Mouse (Mus musculus) bone marrow, adult 2 months (tissue): ENCODE results near the gene Arl13a. TPM values are rescaled to one million over a fixed set of nuclear protein-coding genes. Genes with fewer than 3 reads are reported as not detected.
"Not testable (repeated sequence)": the region's sequence is repeated elsewhere in the genome, so short reads cannot be mapped to it uniquely, and the experiment has no call there.

ENCODE experiments used
- H3K27ac ChIP-seq: fragments of 200-500 bp; 2 replicates; pipeline ENCODE4 v1.5.1; 2012; ENCODE audit warnings: low read depth, mild to moderate bottlenecking, control low read depth, inconsistent platforms, low read length; ENCODE audit not compliant: control insufficient read depth, poor library complexity, insufficient read depth
- H3K4me1 ChIP-seq: fragments of 200-500 bp; 2 replicates; pipeline ENCODE4 v1.6.1; 2011; ENCODE audit warnings: low read length; ENCODE audit not compliant: control insufficient read depth, insufficient read depth
- H3K4me3 ChIP-seq: fragments of 200-500 bp; replicated peaks from 2 replicates; pipeline ENCODE3; 2011; ENCODE audit warnings: mild to moderate bottlenecking, low read depth, low read length, control low read depth; ENCODE audit not compliant: control insufficient read depth
- CTCF ChIP-seq: fragments of 200-500 bp; IDR thresholded peaks from 2 replicates; pipeline ENCODE4 v1.5.1; 2011; ENCODE audit warnings: low read length, control low read depth; ENCODE audit not compliant: control insufficient read depth, insufficient read depth
- POLR2A ChIP-seq: fragments of 200-500 bp; IDR thresholded peaks from 2 replicates; pipeline ENCODE4 v1.6.1; 2011; ENCODE audit warnings: low read depth, mild to moderate bottlenecking, control low read depth, low read length, borderline replicate concordance; ENCODE audit not compliant: control insufficient read depth
- WGBS: fragments of 180-500 bp; shearing (Covaris S2); methylation state at CpG from one replicate; pipeline ENCODE4 v1.1.7; 2018; 5-methylcytosine and 5-hydroxymethylcytosine counted together
- polyA plus RNA-seq: library from polyadenylated mRNA; stranded (reverse); fragments of >200 nt; gene quantifications from 2 replicates; pipeline ENCODE4 v1.2.4, GENCODE M21; 2011; ENCODE audit warnings: low replicate concordance; ENCODE audit not compliant: missing spikeins, insufficient read depth, insufficient read length

Gene Arl13a
- polyA plus RNA-seq = not detected in 2 replicates

DNA sequence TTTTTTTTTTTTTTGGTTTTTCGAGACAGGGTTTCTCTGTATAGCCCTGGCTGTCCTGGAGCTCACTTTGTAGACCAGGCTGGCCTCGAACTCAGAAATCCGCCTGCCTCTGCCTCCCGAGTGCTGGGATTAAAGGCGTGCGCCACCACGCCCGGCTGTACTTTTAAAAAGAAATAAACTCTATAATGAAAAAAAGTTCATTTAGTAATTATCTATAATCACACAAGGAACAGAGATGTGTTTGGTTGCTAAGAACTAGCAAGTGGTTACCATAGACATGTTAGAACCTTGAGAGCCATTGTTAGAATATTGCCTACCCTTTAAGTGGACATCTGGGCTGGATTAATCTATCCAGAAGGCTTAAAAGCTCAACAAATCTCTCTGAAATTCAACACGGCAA, at the start of gene Arl13a:
Arl13a (plus strand) TSS at position 301 of the 400 bp plus-strand sequence.
- WGBS = 83% methylated on average over 9 of the region's 9 CpGs
- H3K4me3 ChIP-seq, H3K4me1 ChIP-seq, H3K27ac ChIP-seq: not testable (repeated sequence)

DNA sequence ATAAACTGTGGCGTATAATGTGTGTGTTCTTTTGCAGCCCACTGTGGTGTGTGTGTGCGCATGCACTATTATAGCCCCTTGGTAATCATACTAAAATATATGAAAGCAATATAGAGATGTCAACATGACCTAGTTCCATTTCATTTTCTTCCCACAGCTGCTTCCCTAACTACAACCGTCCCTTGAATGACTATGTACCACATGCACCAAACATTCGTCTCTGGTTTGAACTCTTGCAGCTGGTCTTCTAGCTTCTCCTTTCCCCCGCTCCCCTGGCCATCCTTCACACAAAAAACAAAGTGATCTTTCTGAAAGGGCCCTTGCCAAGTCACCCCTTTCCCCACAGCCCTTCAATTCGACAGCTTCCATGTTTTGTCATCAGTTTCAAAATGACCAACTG, 47.3 kb upstream of the Arl13a start:
- Histone ChIP-seq H3K4me3 (no peak overlapping the region), H3K4me1 (no peaks in the 10 kb centered on the region), H3K27ac (no peak overlapping the region)
- TF ChIP-seq CTCF (no peak), POLR2A (no peak)
- WGBS = 46% methylated on average over 6 of the region's 6 CpGs

DNA sequence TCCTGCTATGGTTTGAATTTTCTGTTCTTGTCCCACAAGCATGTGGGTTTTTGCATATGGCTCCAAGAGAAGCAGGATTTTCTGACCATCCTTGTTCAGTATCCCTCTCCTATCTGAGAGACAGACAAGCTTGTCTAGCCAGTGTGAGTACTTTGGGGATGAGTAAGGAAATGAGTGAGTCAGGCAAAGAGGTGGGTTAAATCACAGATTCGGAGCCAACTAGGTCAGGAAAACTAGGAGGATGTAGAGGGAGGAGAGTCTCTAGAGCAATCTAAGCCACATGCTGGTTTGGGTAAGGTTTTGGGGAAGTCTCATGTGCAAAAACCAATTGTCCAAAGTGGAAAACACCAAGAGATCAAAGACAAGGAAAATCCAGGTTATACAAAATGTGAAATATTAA, 45.8 kb upstream of the Arl13a start:
- WGBS = 51% methylated on average over 1 of the region's 1 CpGs
- no peak overlapping the region for H3K27ac ChIP-seq
- TF ChIP-seq CTCF = no peak
- TF ChIP-seq POLR2A = no peak
- no peaks in the 10 kb centered on the region for H3K4me1 ChIP-seq
- H3K4me3 ChIP-seq = no peak overlapping the region

DNA sequence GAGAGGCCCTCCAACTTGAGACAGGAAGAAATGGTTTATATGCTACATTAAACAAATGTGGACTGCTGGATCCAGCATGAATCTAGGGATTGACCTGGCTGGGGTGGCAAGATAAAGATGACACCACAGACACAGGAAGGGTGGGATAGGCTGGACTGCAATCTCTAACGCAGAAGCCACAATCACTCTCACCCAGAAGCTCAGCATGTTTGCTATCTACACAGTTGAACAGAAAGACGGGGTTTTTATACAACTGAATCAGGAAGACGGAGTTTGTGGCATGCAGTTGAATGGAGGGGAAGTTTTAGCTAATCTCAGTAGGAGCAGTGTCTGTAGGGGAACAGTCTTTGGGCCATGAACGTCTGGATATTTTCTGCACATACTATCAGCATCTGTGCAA, 45.3 kb upstream of the Arl13a start:
- Histone ChIP-seq H3K4me1 (no peaks in the 10 kb centered on the region), H3K27ac (no peak overlapping the region), H3K4me3 (no peak overlapping the region)
- 46% methylated on average over 4 of the region's 4 CpGs for WGBS
- TF ChIP-seq CTCF (no peak), POLR2A (no peak)

DNA sequence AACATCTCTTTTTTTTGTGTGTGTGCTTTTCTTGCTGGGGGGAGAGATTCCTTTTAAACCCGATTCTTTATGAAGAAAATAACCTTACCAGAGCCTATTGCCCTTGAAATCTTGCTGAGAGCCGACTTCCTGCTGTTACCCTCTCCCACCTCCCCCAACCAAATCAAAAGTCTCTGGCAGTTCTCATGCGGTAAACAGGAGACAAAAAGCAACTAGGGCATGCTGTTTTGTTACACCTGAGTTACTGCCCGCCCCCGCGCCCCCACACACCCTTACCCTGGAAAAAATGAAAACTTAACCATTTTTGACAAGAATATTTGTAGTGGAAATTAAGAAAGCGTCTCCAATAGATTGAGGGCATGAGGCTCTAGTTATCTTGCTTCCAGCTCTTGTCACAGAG, 29.1 kb upstream of the Arl13a start:
- H3K4me1 ChIP-seq = no peaks in the 10 kb centered on the region
- H3K27ac ChIP-seq = no peak overlapping the region
- H3K4me3 ChIP-seq = no peak overlapping the region
- 25% methylated on average over 7 of the region's 7 CpGs for WGBS
- no peak for TF ChIP-seq CTCF
- TF ChIP-seq POLR2A = no peak

DNA sequence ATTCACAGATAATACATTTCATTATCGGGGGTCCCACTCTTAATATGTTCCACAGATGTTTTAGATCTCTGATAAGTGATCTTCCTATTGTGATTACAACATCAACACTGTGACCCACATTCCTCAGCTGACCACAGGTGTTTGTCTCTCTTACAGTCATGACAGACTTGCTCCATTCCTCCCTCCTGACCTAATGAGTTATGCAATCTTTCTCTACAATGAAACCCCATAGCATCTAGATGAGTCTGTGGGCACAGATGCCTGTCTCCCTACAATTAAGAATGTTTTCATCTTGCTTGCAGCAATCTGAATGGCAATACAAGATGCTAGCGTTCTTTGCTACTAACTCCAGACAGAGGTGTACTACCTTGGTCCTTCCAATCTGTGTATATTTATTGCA, 26.9 kb upstream of the Arl13a start:
- Histone ChIP-seq H3K4me1 (no peaks in the 10 kb centered on the region), H3K4me3 (no peak overlapping the region), H3K27ac (no peak overlapping the region)
- 65% methylated on average over 2 of the region's 2 CpGs for WGBS
- TF ChIP-seq CTCF = no peak

DNA sequence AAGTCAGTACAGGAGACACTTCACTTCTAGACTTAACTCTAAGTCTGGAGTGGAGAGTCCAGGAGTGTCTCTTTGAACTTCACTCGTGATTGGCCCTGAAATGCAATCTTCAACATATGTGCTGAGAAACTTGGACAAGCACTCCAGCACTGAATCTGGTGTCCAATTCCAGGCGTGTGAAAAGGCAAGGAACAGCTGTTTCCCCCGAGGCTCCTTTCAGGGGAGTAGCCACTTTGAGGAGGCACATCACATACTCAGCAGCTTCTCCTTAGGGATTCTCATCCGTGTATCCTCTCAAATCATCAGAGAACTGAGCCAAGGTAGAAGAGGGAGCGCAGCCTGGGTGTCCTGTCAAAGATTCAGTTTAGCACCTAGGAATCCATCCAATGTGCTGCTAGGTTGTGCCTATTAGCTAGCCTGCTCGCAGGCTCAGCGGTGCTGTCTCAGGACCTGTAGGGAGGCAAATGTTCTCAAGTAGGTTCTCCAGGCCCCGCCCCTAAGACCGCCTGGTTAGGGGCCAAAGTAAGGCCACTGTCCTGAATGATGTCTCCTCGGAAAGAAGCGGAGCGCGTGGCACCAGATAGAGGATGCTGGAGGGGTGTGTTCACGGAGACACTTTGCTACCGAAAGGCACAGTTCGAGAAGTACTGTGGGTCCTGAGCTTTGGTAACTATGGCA, 25.1 kb upstream of the Arl13a start, which contains the start of gene Xkrx:
Xkrx (minus strand) TSS at position 34 of the 678 bp plus-strand sequence.
- no peak for TF ChIP-seq CTCF
- no peak for TF ChIP-seq POLR2A
- peak within 1 kb of the TSS; percentile 61 for H3K4me3 ChIP-seq
- 41% methylated on average over 16 of the region's 16 CpGs for WGBS
- H3K4me1 ChIP-seq = no peaks in the 10 kb centered on the region
- peak within 1 kb of the TSS; percentile 42 for H3K27ac ChIP-seq

DNA sequence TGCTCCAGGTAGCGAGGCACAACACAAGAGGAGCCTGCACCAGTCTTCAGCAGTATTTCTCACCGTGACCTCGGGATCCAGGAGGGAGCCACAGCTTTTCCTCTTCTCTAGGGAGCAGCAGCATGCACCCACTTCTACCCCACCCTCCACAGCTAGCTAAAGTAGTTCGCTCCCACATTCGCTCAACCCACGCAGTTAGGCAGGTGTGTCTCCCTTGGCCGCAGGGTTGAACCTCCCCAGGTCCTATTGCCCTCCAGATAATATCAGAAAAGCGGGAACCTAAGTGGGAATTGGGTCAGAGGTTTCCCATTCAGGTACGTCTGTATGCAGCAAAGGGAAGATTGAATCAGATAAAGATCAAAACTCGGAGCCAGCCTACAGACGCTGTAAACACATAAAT, 24.5 kb upstream of the Arl13a start:
- H3K4me1 ChIP-seq = no peaks in the 10 kb centered on the region
- 19% methylated on average over 11 of the region's 11 CpGs for WGBS
- peak overlapping the region; percentile 42 for H3K27ac ChIP-seq
- H3K4me3 ChIP-seq = peak overlapping the region; percentile 61
- no peak for TF ChIP-seq CTCF
- no peak for TF ChIP-seq POLR2A

DNA sequence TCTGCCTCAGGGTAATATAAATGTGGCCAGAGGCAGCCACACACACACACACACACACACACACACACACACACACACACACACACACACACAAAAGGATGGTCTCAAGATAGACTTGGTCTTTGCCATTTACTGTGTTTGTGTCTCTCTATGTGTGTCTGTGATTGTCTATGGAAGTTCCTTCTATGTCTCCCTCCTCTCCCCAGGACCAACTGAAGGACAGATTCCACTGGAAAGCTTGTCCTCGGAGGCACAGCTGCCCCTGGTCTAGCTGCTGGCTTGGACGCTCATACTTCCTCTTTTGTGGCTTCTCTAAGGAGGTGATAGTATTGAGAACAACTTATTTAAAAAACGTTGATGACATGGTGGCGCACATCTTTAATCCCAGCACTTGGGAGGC, 23.8 kb upstream of the Arl13a start:
- TF ChIP-seq CTCF = no peak
- TF ChIP-seq POLR2A = no peak
- 15% methylated on average over 4 of the region's 4 CpGs for WGBS
- H3K27ac ChIP-seq = no peak overlapping the region
- H3K4me1 ChIP-seq = no peaks in the 10 kb centered on the region
- peak overlapping the region; percentile 24 for H3K4me3 ChIP-seq
